Mouse (Mus musculus): ENCODE results near the gene Bcan.

- TF ChIP-seq CTCF (IDR thresholded peaks at IDR 0.05; ENCODE audit: low read depth), result no peak
- no peak for TF ChIP-seq EP300 (IDR thresholded peaks at IDR 0.05; ENCODE audit: low read depth)
Measured at GRCm38 (mm10) chr3:87996401-87996800, 3.6 kb downstream of the Bcan start.

All from liver, postnatal 0 days (tissue).